Mouse (Mus musculus): ENCODE measurements around the gene Glis2. TPM values are rescaled to one million over a fixed set of nuclear protein-coding genes. Genes with fewer than 3 reads are reported as not detected.

The Glis2 gene
- total and polyA plus RNA-seq, 3 experiments: 0.62 to 5.0 TPM; not detected in 1

DNA sequence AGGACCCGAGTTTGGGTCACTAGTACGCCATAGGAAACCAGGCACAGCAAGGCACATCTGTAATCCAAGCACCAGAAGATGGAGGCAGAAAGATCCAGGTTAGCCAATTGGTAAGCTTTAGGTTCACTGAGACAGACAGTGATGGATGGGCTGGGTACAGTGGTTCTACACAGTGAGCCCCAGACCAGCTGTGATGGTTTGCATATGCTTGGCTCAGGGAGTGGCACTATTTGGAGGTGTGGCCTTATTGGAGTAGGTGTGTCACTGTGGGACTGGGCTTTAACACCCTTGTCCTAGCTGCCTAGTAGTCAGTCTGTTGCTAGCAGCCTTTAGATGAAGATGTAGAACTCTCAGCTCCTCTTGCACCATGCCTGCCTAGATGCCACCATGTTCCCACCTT lies 69.3 kb downstream of the Glis2 start:
- no peaks in the 10 kb centered on the region for H3K79me2 ChIP-seq (ENCODE audit: control insufficient read depth, insufficient read depth, low read length, poor library complexity)
- H3K9ac ChIP-seq (ENCODE audit: control insufficient read depth, low read depth, low read length, poor library complexity, severe bottlenecking): no peak overlapping the region
- no peaks in the 10 kb centered on the region for H3K9me3 ChIP-seq (replicated peaks; ENCODE audit: insufficient read depth, low read length)
- TF ChIP-seq TBP (IDR thresholded peaks at IDR 0.05; ENCODE audit: low read depth, low read length) (no peak), KAT2A (conservative IDR thresholded peaks at IDR 0.05; ENCODE audit: low read depth, low read length) (no peak), CHD1 (IDR thresholded peaks at IDR 0.05; ENCODE audit: low read depth, low read length) (no peak), MYC (IDR thresholded peaks at IDR 0.05; ENCODE audit: low read depth, low read length) (no peak), POLR2AphosphoS5 (IDR thresholded peaks at IDR 0.05; ENCODE audit: borderline replicate concordance, low read depth, low read length) (no peak), CTCF (IDR thresholded peaks at IDR 0.05 in 2 of 3, conservative IDR thresholded peaks at IDR 0.05 in 1 of 3; ENCODE audit: control insufficient read depth in 1 of 3, insufficient read depth in 1 of 3, low read depth in 2 of 3, low read length in 3 of 3, poor library complexity in 1 of 3, severe bottlenecking in 1 of 3) (no peak), ZKSCAN1 (IDR thresholded peaks at IDR 0.05; ENCODE audit: low read depth, low read length) (no peak), SIN3A (IDR thresholded peaks at IDR 0.05; ENCODE audit: low read length) (no peak), NELFE (IDR thresholded peaks at IDR 0.05; ENCODE audit: low read depth, low read length) (no peak), MAZ (IDR thresholded peaks at IDR 0.05; ENCODE audit: low read depth, low read length) (no peak), CHD2 (IDR thresholded peaks at IDR 0.05; ENCODE audit: low read length) (no peak), POLR2AphosphoS2 (IDR thresholded peaks at IDR 0.05; ENCODE audit: low read length) (no peak), TAL1 (IDR thresholded peaks at IDR 0.05; ENCODE audit: low read length) (no peak)
- H3K27me3 ChIP-seq (ENCODE audit: control insufficient read depth in 1 of 2, insufficient read depth in 2 of 2, low read length in 2 of 2): no peaks in the 10 kb centered on the region
- H3K4me3 ChIP-seq (ENCODE audit: control insufficient read depth in 1 of 2, insufficient read depth in 1 of 2, low read depth in 2 of 2, low read length in 2 of 2): no peak overlapping the region
- no peaks in the 10 kb centered on the region for H3K4me1 ChIP-seq (ENCODE audit: control insufficient read depth in 1 of 2, insufficient read depth in 2 of 2, low read length in 2 of 2)
- H3K36me3 ChIP-seq (ENCODE audit: control insufficient read depth in 1 of 2, insufficient read depth in 2 of 2, low read length in 2 of 2): peaks cover 0 to 6% of the 10 kb centered on the region in 2 experiments; a peak in 2 of 4 replicates
- no peak for DNase-seq (ENCODE audit: low read depth, low spot score)
- no peak overlapping the region for H3K27ac ChIP-seq (ENCODE audit: control insufficient read depth, low read depth, low read length)

DNA sequence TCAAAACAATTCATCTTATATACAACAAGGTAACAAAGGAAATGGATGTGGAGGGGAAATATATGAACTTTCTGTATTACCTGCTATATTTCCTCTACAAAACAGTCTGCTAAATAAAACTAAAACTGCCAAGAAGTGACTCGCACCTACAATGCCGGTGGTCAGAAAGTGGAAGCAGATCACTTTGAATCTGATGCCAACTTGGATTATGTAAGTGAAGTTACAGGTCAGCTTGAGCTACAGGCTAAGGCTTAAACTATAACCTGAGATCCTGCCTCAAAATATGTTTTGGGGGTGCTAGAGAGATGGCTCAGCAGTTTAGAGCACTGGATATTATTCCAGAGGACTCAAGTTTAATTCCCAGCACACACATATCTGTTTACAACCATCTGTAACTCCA lies 71.2 kb downstream of the Glis2 start:
- no peak for DNase-seq (ENCODE audit: low read depth, low spot score)
- no peaks in the 10 kb centered on the region for H3K4me1 ChIP-seq (ENCODE audit: control insufficient read depth in 1 of 2, insufficient read depth in 2 of 2, low read length in 2 of 2)
- peaks cover 0 to 4% of the 10 kb centered on the region in 2 experiments; a peak in 2 of 4 replicates for H3K36me3 ChIP-seq (ENCODE audit: control insufficient read depth in 1 of 2, insufficient read depth in 2 of 2, low read length in 2 of 2)

DNA sequence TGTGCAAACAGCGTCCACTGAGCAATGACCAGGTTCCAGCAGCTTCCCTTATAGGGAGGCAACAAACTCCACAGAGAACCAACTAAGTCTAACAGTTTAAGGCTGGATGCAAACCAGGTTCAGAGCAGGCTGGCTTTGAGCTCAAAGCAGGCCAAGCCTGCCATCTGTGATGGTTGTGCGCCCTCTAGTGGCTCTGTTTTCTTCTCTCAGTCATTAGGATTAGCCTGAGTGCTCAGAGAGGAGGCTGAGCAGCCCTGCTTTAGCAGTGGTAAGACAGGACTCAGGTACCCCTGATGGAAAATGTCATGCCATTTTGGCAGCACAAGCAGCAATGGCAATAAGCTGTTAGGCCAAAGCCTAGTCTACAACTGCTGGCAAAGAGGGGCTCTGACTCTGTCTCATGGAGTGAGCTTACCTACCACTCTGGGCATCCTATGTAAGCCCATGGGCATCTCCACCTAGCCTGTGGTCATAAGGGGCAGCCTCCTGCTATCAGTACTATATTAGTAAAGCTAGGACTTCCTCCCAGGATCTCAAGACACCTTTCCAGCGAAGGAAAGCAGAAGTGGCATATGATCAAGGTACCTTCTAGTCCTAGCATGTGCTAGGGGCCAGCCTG lies 72.8 kb downstream of the Glis2 start:
- Histone ChIP-seq H3K27me3 (ENCODE audit: control insufficient read depth in 1 of 2, insufficient read depth in 2 of 2, low read length in 2 of 2) (no peaks in the 10 kb centered on the region), H3K4me3 (ENCODE audit: control insufficient read depth in 1 of 2, insufficient read depth in 1 of 2, low read depth in 2 of 2, low read length in 2 of 2) (no peak overlapping the region), H3K4me1 (ENCODE audit: control insufficient read depth in 1 of 2, insufficient read depth in 2 of 2, low read length in 2 of 2) (no peaks in the 10 kb centered on the region), H3K36me3 (ENCODE audit: control insufficient read depth in 1 of 2, insufficient read depth in 2 of 2, low read length in 2 of 2) (peaks cover 0 to 6% of the 10 kb centered on the region in 2 experiments; a peak in 2 of 4 replicates), H3K79me2 (ENCODE audit: control insufficient read depth, insufficient read depth, low read length, poor library complexity) (no peaks in the 10 kb centered on the region), H3K9me3 (replicated peaks; ENCODE audit: insufficient read depth, low read length) (no peaks in the 10 kb centered on the region), H3K9ac (ENCODE audit: control insufficient read depth, low read depth, low read length, poor library complexity, severe bottlenecking) (no peak overlapping the region), H3K27ac (ENCODE audit: control insufficient read depth, low read depth, low read length) (no peak overlapping the region)
- TF ChIP-seq JUND (IDR thresholded peaks at IDR 0.05; ENCODE audit: low read depth, low read length) (no peak), MXI1 (IDR thresholded peaks at IDR 0.05; ENCODE audit: low read depth, low read length) (no peak), POLR2AphosphoS5 (IDR thresholded peaks at IDR 0.05; ENCODE audit: borderline replicate concordance, low read depth, low read length) (no peak), ZMIZ1 (IDR thresholded peaks at IDR 0.05; ENCODE audit: low read depth, low read length) (no peak), MAFK (IDR thresholded peaks at IDR 0.05; ENCODE audit: borderline replicate concordance, low read depth, low read length) (no peak), NRF1 (IDR thresholded peaks at IDR 0.05; ENCODE audit: insufficient read depth, low read depth, low read length, poor library complexity, severe bottlenecking) (no peak), ZC3H11A (IDR thresholded peaks at IDR 0.05; ENCODE audit: low read depth, low read length) (peak; percentile 36; the same call in 1 of the 2 replicates), SMC3 (IDR thresholded peaks at IDR 0.05; ENCODE audit: low read depth, low read length) (peak; percentile 73), CTCF (IDR thresholded peaks at IDR 0.05 in 2 of 3, conservative IDR thresholded peaks at IDR 0.05 in 1 of 3; ENCODE audit: control insufficient read depth in 1 of 3, insufficient read depth in 1 of 3, low read depth in 2 of 3, low read length in 3 of 3, poor library complexity in 1 of 3, severe bottlenecking in 1 of 3) (peak; percentile 86 to 91 (median 88)), RAD21 (IDR thresholded peaks at IDR 0.05; ENCODE audit: low read depth, low read length) (peak; percentile 80), GATA1 (IDR thresholded peaks at IDR 0.05; ENCODE audit: low read depth, low read length) (no peak), MEF2A (IDR thresholded peaks at IDR 0.05; ENCODE audit: extremely low read depth, insufficient replicate concordance, low read depth, low read length, poor library complexity, severe bottlenecking) (no peak), ZNF384 (IDR thresholded peaks at IDR 0.05; ENCODE audit: low read depth, low read length) (no peak)
- peak; percentile 84 for DNase-seq (ENCODE audit: low read depth, low spot score)

More for the DNA sequence above, 71.2 kb downstream of the Glis2 start:
- Histone ChIP-seq H3K79me2 (ENCODE audit: control insufficient read depth, insufficient read depth, low read length, poor library complexity) (no peaks in the 10 kb centered on the region), H3K4me3 (ENCODE audit: control insufficient read depth in 1 of 2, insufficient read depth in 1 of 2, low read depth in 2 of 2, low read length in 2 of 2) (no peak overlapping the region), H3K9me3 (replicated peaks; ENCODE audit: insufficient read depth, low read length) (no peaks in the 10 kb centered on the region), H3K27ac (ENCODE audit: control insufficient read depth, low read depth, low read length) (no peak overlapping the region), H3K9ac (ENCODE audit: control insufficient read depth, low read depth, low read length, poor library complexity, severe bottlenecking) (no peak overlapping the region), H3K27me3 (ENCODE audit: control insufficient read depth in 1 of 2, insufficient read depth in 2 of 2, low read length in 2 of 2) (no peaks in the 10 kb centered on the region)
- TF ChIP-seq ZMIZ1 (IDR thresholded peaks at IDR 0.05; ENCODE audit: low read depth, low read length): no peak
- TF ChIP-seq MAFK (IDR thresholded peaks at IDR 0.05; ENCODE audit: borderline replicate concordance, low read depth, low read length): no peak
- TF ChIP-seq MAX (IDR thresholded peaks at IDR 0.05; ENCODE audit: low read length): no peak

Data from MEL (cell line).